Mouse (Mus musculus) gastrocnemius, adult 2 months (tissue): ENCODE results near the gene Sfmbt2. TPM values are rescaled to one million over a fixed set of nuclear protein-coding genes. Genes with fewer than 3 reads are reported as not detected.
A peak's percentile ranks its signal among the peaks of the same experiment; 100 is the strongest.

Experiments
- DNase-seq: peaks from one replicate; pipeline ENCODE4 v3.0.0; 2022
- H3K27ac ChIP-seq: fragments of 200-600 bp; 2 replicates; pipeline ENCODE4 v1.8.1; 2022; ENCODE audit warnings: mild to moderate bottlenecking
- H3K4me3 ChIP-seq: fragments of 200-600 bp; 2 replicates; pipeline ENCODE4 v1.8.1; 2022; ENCODE audit warnings: mild to moderate bottlenecking, moderate library complexity
- CTCF ChIP-seq: fragments of 200-600 bp; IDR thresholded peaks from 2 replicates; pipeline ENCODE4 v1.8.1; 2022; ENCODE audit warnings: antibody characterized with exemption, mild to moderate bottlenecking, moderate library complexity
- intact Hi-C: fragments of 180-260 bp; cut with DNase I; formaldehyde crosslinking; loops from one replicate; pipeline ENCODE4 v1.15.1; 2025
- total RNA-seq, 2 experiments: library from RNA; stranded (reverse); gene quantifications; 2 replicates each; pipeline ENCODE4 v1.2.3; 2021

Sfmbt2 gene
- total RNA-seq, 2 experiments from 2014 or later, result 0.05 to 0.08 TPM

DNA sequence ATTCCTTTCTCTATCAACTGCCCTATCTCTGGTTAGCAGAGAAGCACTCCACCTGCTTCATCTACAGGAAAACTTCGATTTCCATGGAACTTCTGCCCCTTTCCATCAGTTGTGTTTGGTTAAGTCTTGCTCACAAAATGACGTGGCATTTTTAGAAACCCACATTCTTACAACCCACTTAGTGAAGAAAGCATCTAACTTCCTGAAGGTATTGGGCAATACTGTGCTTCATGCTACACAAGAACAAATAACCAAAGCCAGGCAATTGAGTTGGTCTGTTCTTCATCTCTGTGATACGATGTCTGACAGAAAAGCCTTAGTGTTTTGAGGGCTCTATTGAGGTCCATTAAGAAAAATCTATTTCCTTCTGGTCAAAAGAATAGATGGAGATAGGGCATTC, 17.4 kb upstream of the Sfmbt2 start:
- no peak overlapping the region for H3K4me3 ChIP-seq
- no peak overlapping the region for H3K27ac ChIP-seq
- intact Hi-C loops, result no loop called here
- DNase-seq, result no peak
- no peak for TF ChIP-seq CTCF

GRCm38 (mm10) chr2:10353889-10354288, 16.4 kb upstream of the Sfmbt2 start:
- intact Hi-C loops, result no loop called here
- Histone ChIP-seq H3K4me3 (no peak overlapping the region), H3K27ac (no peak overlapping the region)
- no peak for DNase-seq
- TF ChIP-seq CTCF, result no peak

DNA sequence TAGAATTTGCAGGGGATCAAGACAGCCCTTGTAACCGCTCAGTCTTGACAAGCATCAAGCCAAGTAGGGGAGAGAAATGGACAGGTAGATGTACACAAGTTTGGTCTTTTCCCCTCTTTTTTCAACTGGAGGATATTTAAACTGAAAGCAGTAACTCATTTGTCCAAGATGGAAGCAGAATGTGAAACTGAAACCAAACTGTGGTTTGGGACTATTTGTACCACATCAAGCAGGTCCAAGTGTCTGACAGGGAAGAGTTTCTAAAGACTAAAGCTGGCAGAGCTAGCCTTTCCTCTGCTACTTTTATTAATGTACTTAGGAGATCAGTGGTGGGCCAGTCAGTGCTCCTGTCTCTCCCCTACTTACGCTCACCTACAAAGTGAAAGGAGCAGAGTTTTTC, 10.4 kb upstream of the Sfmbt2 start:
- Histone ChIP-seq H3K4me3 (no peak overlapping the region), H3K27ac (no peak overlapping the region)
- DNase-seq, result no peak
- intact Hi-C loops, result no loop called here
- TF ChIP-seq CTCF, result no peak

GRCm38 (mm10) chr2:10365081-10365480, 5.2 kb upstream of the Sfmbt2 start:
- DNase-seq, result no peak
- H3K27ac ChIP-seq, result no peak overlapping the region
- no peak for TF ChIP-seq CTCF
- intact Hi-C loops, result no loop called here
- H3K4me3 ChIP-seq, result no peak overlapping the region

GRCm38 (mm10) chr2:10366284-10366683, 4.0 kb upstream of the Sfmbt2 start:
- DNase-seq, result no peak

GRCm38 (mm10) chr2:10369676-10370075, 634 bp upstream of the Sfmbt2 start:
- Histone ChIP-seq H3K4me3 (no peak overlapping the region), H3K27ac (no peak overlapping the region)
- DNase-seq, result no peak
- intact Hi-C loops, result no loop called here
- TF ChIP-seq CTCF, result no peak

More at GRCm38 (mm10) chr2:10366284-10366683, 4.0 kb upstream of the Sfmbt2 start:
- Histone ChIP-seq H3K27ac (no peak overlapping the region), H3K4me3 (no peak overlapping the region)
- intact Hi-C loops, result no loop called here
- peak; percentile 64 for TF ChIP-seq CTCF

- no peak for DNase-seq
- TF ChIP-seq CTCF, result no peak
- no peak overlapping the region for H3K27ac ChIP-seq
- H3K4me3 ChIP-seq, result no peak overlapping the region
- intact Hi-C loops, result no loop called here
Measured at GRCm38 (mm10) chr2:10370687-10371458, 563 bp downstream of the Sfmbt2 start.

GRCm38 (mm10) chr2:10371459-10371817, 1.1 kb downstream of the Sfmbt2 start:
- no peak for TF ChIP-seq CTCF
- DNase-seq, result no peak
- intact Hi-C loops, result no loop called here
- no peak overlapping the region for H3K27ac ChIP-seq
- no peak overlapping the region for H3K4me3 ChIP-seq

DNA sequence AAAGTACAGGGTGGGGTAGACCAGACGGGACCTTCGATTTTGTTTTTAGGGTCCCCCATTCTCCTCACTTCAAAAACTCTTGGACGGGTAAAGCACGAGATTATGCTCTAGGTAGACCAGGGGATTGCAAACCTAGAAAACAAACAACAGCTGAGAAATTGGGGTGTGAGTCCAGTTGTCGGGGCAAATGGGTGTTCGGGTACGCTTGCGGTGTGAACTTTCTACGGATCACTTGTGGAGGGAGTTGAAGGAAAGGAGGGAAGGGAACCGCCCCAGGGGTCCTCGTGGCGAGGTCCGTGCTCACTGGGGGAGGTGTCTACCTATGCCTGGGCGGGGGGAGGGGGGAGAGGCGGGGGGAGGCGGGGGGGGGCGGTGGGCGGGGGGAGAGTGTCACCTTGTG, 1.6 kb downstream of the Sfmbt2 start:
- DNase-seq, result no peak
- no peak for TF ChIP-seq CTCF
- intact Hi-C loops, result no loop called here
- Histone ChIP-seq H3K27ac (no peak overlapping the region), H3K4me3 (peak overlapping the region; percentile 75)

DNA sequence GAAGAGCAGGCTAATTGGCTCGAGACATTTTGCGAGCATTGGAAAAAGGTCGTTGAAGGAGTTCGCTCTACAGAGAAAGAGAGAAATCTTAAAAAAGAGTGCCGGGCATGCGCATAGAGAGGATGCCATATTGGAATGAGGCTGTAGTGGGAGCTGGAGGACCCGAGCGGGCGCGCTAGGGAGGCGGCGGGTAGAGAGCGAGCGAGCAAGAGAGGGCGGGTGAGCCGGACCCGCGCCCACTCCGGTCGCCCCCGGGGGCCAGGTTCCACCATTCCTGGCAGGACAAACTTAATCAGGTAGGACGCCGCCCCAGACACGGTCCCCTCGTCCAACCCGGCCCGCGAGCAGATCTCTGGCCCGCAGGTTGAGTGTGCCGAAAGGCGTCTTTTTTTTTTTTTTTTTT, 2.0 kb downstream of the Sfmbt2 start:
- DNase-seq, result peak; percentile 63
- intact Hi-C loops, result no loop called here
- peak; percentile 14; the same call in 1 of the 2 replicates for TF ChIP-seq CTCF
- Histone ChIP-seq H3K27ac (no peak overlapping the region), H3K4me3 (peak overlapping the region; percentile 75)

DNA sequence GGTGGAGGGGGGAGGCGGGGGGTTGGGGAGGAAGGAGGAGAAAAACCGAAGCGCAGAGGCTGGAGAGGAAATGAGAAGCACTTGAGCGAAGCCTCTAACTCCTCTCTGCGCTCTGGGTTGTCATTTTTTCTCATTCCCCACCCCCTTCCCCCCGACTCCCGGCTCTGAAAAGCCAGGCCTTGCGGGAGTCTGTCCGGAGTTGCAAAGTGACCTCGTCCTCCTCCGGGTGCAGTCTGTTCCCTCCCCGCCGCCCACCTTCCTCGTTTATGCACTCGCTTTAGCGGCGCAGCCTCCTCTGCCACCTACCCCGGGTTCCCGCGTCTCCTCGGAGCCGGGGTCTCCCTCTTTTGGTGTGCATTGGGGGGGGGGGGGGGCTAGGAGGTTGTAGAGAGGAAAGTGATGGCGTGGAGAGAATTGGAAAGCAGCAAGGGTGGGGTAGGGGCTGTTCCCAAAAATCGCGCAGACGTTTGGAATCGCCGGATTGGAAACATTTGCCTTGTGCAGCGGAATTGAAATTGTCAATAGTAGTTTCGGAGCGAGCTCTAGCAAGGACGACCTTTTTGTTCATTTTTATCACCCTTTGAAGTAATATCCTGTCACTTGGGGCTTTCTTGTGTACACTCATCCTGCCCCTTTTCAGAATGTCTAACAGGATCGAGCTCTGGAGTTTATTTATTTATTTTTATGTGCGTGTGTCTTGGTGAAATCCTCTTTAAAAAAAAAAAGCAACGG, 2.6 kb downstream of the Sfmbt2 start:
- Histone ChIP-seq H3K4me3 (peak overlapping the region; percentile 75), H3K27ac (no peak overlapping the region)
- TF ChIP-seq CTCF, result no peak
- peak; percentile 24 for DNase-seq
- intact Hi-C loops, result no loop called here

DNA sequence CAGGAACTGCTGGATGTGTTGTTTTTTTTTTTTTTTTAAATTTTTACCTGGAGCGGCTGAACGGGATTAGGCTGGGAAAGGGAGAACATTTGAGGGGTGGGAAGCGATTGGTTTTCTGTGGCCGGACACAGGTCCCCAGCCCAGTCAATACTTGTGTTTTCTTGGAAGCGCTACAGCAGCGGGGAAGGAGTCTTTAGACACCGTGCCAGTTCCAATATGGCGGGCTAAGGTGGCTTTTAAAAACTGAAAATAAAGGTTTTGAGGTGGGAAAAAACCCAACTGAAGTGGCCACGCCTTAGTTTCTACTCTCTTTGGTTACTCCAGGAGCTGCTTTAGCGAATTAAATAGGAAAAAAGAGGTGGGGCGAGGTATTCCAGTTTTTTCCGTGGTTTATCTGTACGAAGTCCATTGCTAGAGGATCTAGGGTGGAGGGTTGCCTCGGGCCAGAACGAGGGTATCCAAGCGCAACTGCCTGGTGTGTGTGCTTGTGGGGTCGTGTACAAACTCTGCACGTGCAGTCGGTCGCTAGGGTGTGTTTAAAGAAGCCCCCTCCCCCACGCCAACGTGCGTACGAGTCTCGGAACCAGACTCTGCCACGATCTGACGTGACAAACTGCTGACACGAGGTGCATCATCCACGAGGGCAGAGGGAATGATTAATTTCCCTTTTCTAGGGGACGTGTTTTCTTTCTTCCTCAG, 3.3 kb downstream of the Sfmbt2 start:
- no peak for TF ChIP-seq CTCF
- DNase-seq, result no peak
- H3K4me3 ChIP-seq, result peak overlapping the region; percentile 75
- H3K27ac ChIP-seq, result no peak overlapping the region
- intact Hi-C loops, result no loop called here
